Mouse (Mus musculus): ENCODE measurements at regions not wholly inside any gene's neighbourhood (a gene's known extent, or its start where the extent isn't known, plus 50 kb on each side); places are given as distances from the start of the nearest gene placed in this dataset.
A peak's percentile ranks its signal among the peaks of the same experiment; 100 is the strongest.

GRCm38 (mm10) chr2:11377213-11377612 is 176.7 kb downstream of the Pfkfb3 start:
- no peaks in the 10 kb centered on the region for H3K79me2 ChIP-seq (ENCODE audit: control insufficient read depth, insufficient read depth, low read length, poor library complexity)
- TF ChIP-seq JUND (IDR thresholded peaks at IDR 0.05; ENCODE audit: low read depth, low read length) (no peak), ZNF384 (IDR thresholded peaks at IDR 0.05; ENCODE audit: low read depth, low read length) (no peak), TBP (IDR thresholded peaks at IDR 0.05; ENCODE audit: low read depth, low read length) (no peak), MXI1 (IDR thresholded peaks at IDR 0.05; ENCODE audit: low read depth, low read length) (no peak), MYB (IDR thresholded peaks at IDR 0.05; ENCODE audit: low read depth, low read length) (no peak), RAD21 (IDR thresholded peaks at IDR 0.05; ENCODE audit: low read depth, low read length) (no peak), GATA1 (IDR thresholded peaks at IDR 0.05; ENCODE audit: low read depth, low read length) (no peak), MEF2A (IDR thresholded peaks at IDR 0.05; ENCODE audit: extremely low read depth, insufficient replicate concordance, low read depth, low read length, poor library complexity, severe bottlenecking) (no peak), ZKSCAN1 (IDR thresholded peaks at IDR 0.05; ENCODE audit: low read depth, low read length) (no peak), POLR2A (IDR thresholded peaks at IDR 0.05; ENCODE audit: control insufficient read depth in 1 of 2, insufficient read depth in 1 of 2, low read depth in 1 of 2, low read length in 2 of 2, poor library complexity in 1 of 2) (no peak), ELF1 (IDR thresholded peaks at IDR 0.05; ENCODE audit: low read depth, low read length) (no peak), ETS1 (IDR thresholded peaks at IDR 0.05; ENCODE audit: low read depth, low read length) (no peak)
- H3K4me3 ChIP-seq (ENCODE audit: control insufficient read depth in 1 of 2, insufficient read depth in 1 of 2, low read depth in 2 of 2, low read length in 2 of 2), result no peak overlapping the region
- H3K36me3 ChIP-seq (ENCODE audit: control insufficient read depth in 1 of 2, insufficient read depth in 2 of 2, low read length in 2 of 2), result peaks cover 0 to 26% of the 10 kb centered on the region in 2 experiments; a peak in 2 of 4 replicates
- no peak overlapping the region for H3K27ac ChIP-seq (ENCODE audit: control insufficient read depth, low read depth, low read length)
- peaks cover 27 to 32% of the 10 kb centered on the region in 2 experiments for H3K4me1 ChIP-seq (ENCODE audit: control insufficient read depth in 1 of 2, insufficient read depth in 2 of 2, low read length in 2 of 2)
- DNase-seq (ENCODE audit: low read depth, low spot score), result no peak
- no peaks in the 10 kb centered on the region for H3K27me3 ChIP-seq (ENCODE audit: control insufficient read depth in 1 of 2, insufficient read depth in 2 of 2, low read length in 2 of 2)
- no peak overlapping the region for H3K9ac ChIP-seq (ENCODE audit: control insufficient read depth, low read depth, low read length, poor library complexity, severe bottlenecking)
- H3K9me3 ChIP-seq (replicated peaks; ENCODE audit: insufficient read depth, low read length), result no peaks in the 10 kb centered on the region

- no peak overlapping the region for H3K27ac ChIP-seq (ENCODE audit: control insufficient read depth, low read depth, low read length)
- H3K4me3 ChIP-seq (ENCODE audit: control insufficient read depth in 1 of 2, insufficient read depth in 1 of 2, low read depth in 2 of 2, low read length in 2 of 2), result no peak overlapping the region; a peak in 1 of 4 replicates
- no peaks in the 10 kb centered on the region for H3K27me3 ChIP-seq (ENCODE audit: control insufficient read depth in 1 of 2, insufficient read depth in 2 of 2, low read length in 2 of 2)
- DNase-seq (ENCODE audit: low read depth, low spot score), result no peak
- H3K9me3 ChIP-seq (replicated peaks; ENCODE audit: insufficient read depth, low read length), result no peaks in the 10 kb centered on the region
- H3K36me3 ChIP-seq (ENCODE audit: control insufficient read depth in 1 of 2, insufficient read depth in 2 of 2, low read length in 2 of 2), result peaks cover 0 to 26% of the 10 kb centered on the region in 2 experiments; a peak in 2 of 4 replicates
- TF ChIP-seq RCOR1 (IDR thresholded peaks at IDR 0.05; ENCODE audit: low read depth, low read length) (no peak), MEF2A (IDR thresholded peaks at IDR 0.05; ENCODE audit: extremely low read depth, insufficient replicate concordance, low read depth, low read length, poor library complexity, severe bottlenecking) (no peak), ZMIZ1 (IDR thresholded peaks at IDR 0.05; ENCODE audit: low read depth, low read length) (no peak), TBP (IDR thresholded peaks at IDR 0.05; ENCODE audit: low read depth, low read length) (no peak), NRF1 (IDR thresholded peaks at IDR 0.05; ENCODE audit: insufficient read depth, low read depth, low read length, poor library complexity, severe bottlenecking) (no peak), ZNF384 (IDR thresholded peaks at IDR 0.05; ENCODE audit: low read depth, low read length) (no peak), KAT2A (conservative IDR thresholded peaks at IDR 0.05; ENCODE audit: low read depth, low read length) (no peak), MYC (IDR thresholded peaks at IDR 0.05; ENCODE audit: low read depth, low read length) (no peak), POLR2AphosphoS5 (IDR thresholded peaks at IDR 0.05; ENCODE audit: borderline replicate concordance, low read depth, low read length) (no peak), USF2 (IDR thresholded peaks at IDR 0.05; ENCODE audit: borderline replicate concordance in 1 of 2, insufficient read depth in 1 of 2, low read depth in 1 of 2, low read length in 2 of 2) (no peak), MXI1 (IDR thresholded peaks at IDR 0.05; ENCODE audit: low read depth, low read length) (no peak), RAD21 (IDR thresholded peaks at IDR 0.05; ENCODE audit: low read depth, low read length) (no peak), HCFC1 (IDR thresholded peaks at IDR 0.05; ENCODE audit: low read depth, low read length) (no peak), BHLHE40 (IDR thresholded peaks at IDR 0.05; ENCODE audit: borderline replicate concordance, low read depth, low read length) (no peak), JUND (IDR thresholded peaks at IDR 0.05; ENCODE audit: low read depth, low read length) (no peak), MYB (IDR thresholded peaks at IDR 0.05; ENCODE audit: low read depth, low read length) (no peak), TCF12 (IDR thresholded peaks at IDR 0.05; ENCODE audit: low read depth, low read length) (no peak), EP300 (IDR thresholded peaks at IDR 0.05; ENCODE audit: low read depth in 1 of 2, low read length in 2 of 2) (no peak), CTCF (IDR thresholded peaks at IDR 0.05 in 2 of 3, conservative IDR thresholded peaks at IDR 0.05 in 1 of 3; ENCODE audit: control insufficient read depth in 1 of 3, insufficient read depth in 1 of 3, low read depth in 2 of 3, low read length in 3 of 3, poor library complexity in 1 of 3, severe bottlenecking in 1 of 3) (no peak), GABPA (IDR thresholded peaks at IDR 0.05; ENCODE audit: low read depth, low read length) (no peak)
- peak overlapping the region; percentile 46 for H3K9ac ChIP-seq (ENCODE audit: control insufficient read depth, low read depth, low read length, poor library complexity, severe bottlenecking)
- peaks cover 27 to 32% of the 10 kb centered on the region in 2 experiments for H3K4me1 ChIP-seq (ENCODE audit: control insufficient read depth in 1 of 2, insufficient read depth in 2 of 2, low read length in 2 of 2)
- no peaks in the 10 kb centered on the region for H3K79me2 ChIP-seq (ENCODE audit: control insufficient read depth, insufficient read depth, low read length, poor library complexity)
These were observed 178.0 kb downstream of the Pfkfb3 start for GRCm38 (mm10) chr2:11375726-11376454.
